Mouse (Mus musculus) liver, adult 2 months (tissue): Measurements from ENCODE around the gene Mettl6.

ENCODE experiments used
- CTCF ChIP-seq: fragments of 200-500 bp; IDR thresholded peaks from 2 replicates; pipeline ENCODE4 v1.5.1; 2011; ENCODE audit warnings: low read depth, low read length, control low read depth
- POLR2A ChIP-seq: fragments of 200-500 bp; IDR thresholded peaks from 2 replicates; pipeline ENCODE4 v1.6.1; 2011; ENCODE audit warnings: low read length, control low read depth; ENCODE audit not compliant: insufficient read depth; ENCODE audit errors: extremely low read depth

DNA sequence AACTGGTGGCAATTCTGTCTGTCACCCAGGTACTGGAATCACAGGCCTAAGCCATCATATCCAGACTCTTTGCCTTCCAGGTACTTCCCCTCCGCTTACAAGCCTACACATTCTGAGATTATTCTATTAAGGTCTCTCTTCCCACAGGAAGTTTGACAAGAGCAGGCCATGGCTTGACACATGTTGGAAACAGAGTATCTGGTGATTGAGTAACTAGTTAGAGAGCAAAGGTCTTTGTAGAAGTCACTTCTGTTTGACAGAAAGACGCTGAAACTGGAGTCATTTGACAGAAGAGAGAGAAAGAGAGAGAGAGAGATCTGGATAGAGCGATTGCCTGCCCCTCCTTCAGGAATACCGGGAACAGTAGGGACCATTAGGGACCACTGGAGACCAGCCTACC lies 36.0 kb upstream of the Mettl6 start:
- TF ChIP-seq CTCF, result no peak
- no peak for TF ChIP-seq POLR2A
